Mouse (Mus musculus) neutrophil, adult 83 days (primary cell): Measurements from ENCODE around the gene Gm5678. TPM values are rescaled to one million over a fixed set of nuclear protein-coding genes. Genes with fewer than 3 reads are reported as not detected.

Experiments used
- total RNA-seq, 2 experiments: library from RNA; stranded (reverse); gene quantifications; one replicate each; pipeline ENCODE4 v1.2.4; 2023

Gm5678 gene
- not detected for total RNA-seq

DNA sequence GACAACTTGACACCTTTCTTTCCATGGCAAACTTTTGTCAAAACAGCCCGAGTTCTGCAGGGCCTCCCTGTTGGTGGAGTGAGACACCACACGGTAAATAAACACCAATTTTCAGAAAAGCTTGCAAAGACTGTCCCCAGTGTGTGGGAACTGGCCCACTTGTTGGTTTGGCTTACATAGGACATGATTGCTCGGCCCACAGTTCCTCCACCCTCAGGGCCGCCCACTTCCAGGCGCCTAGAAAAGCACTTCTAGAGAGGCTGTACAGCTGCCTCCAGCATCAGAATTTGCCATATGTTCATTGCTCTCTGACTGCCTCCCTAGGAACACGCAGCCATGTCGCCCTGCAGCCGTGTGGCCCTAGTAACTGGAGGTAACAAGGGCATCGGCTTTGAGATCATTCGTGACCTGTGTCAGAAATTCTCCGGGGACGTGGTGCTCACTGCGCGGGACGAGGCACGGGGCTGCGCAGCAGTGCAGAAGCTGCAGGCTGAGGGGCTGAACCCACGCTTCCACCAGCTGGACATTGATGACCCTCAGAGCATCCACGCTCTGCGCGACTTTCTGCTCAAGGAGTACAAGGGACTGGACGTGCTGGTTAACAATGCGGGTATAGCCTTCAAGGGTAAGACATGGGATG, at the start of gene Gm5678:
Gene Gm5678, plus strand, starts transcription at position 337 of the 640 bp plus-strand sequence.

DNA sequence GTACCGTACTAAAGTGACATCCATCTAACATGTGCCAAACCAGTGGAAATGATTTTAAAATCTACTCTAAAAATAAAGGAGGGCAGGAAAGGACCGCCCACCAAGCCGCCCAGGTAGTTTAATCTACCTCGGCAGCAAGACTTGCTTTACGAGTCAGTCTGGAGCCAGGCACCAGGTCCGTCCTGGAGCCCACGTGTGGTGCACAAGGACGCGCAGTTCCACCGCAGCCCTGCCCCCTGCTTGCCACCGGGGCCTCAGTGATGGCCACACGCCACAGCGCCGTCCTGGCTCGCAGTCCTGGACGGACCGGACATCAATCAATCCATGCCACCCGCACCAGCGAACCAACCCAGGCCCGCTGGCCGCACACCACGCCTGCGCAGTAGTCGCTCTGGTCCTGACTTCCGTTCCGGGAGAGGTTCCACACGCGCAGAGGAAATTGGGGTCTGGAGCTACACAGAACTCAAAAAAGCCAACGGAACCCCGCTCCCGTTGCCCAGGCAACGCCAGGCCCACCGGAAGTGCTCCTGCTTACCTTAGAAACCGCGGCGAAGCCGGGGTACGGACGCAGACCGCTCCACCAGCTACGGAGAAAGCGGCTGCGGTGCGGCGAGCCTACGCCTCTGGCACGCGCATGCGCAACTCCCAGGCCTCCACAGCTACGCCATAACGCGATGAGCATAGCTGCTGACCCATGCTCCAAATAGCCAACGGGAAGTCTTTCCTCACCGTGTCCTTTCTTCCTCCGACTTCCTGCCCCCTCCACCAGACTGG, 24.3 kb upstream of the Gm5678 start, which contains the start of gene Setd4:
Gene Setd4, minus strand, starts transcription at position 625 of the 774 bp plus-strand sequence.

DNA sequence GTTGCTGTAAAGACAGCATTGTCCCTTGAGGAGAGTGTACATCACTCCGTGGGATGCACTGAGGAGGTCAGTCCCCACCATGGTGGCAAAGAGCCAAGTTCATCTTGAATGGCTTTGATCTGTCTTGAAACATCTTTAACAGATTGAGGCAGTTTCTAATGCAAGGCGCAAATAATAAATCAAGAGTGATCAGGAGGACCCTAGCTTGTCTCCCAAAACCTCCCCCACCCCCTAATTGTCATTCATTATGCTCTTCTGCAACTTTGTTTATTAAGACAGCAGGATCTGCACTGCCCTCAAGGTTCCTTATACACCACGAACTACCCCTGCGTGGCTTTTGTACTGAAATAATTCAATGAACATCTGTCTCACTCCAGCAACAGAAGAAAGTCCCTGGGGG, 22.3 kb upstream of the Gm5678 start, which contains the start of gene Cbr1:
Gene Cbr1, plus strand, starts transcription at position 301 of the 400 bp plus-strand sequence.

Other genes with a start within 250 kb of the Gm5678 start
- 1 to 10 TPM; 1.8 to 2.0 TPM for gene Setd4, start 24.0 kb upstream of the Gm5678 start, total RNA-seq
- gene Cbr1, start 22.2 kb upstream of the Gm5678 start, total RNA-seq, result 1 to 10 TPM; 6.9 to 9.4 TPM
- gene Cbr3, start 55.1 kb downstream of the Gm5678 start, total RNA-seq, result 1 to 10 TPM; 2.1 to 2.3 TPM
- gene Dop1b, start 83.8 kb downstream of the Gm5678 start, total RNA-seq, result 10 to 100 TPM; 68.6 to 77.9 TPM
- 100 to 1,000 TPM; 115 to 144 TPM for gene Morc3, start 204.0 kb downstream of the Gm5678 start, total RNA-seq